Mouse (Mus musculus) megakaryocyte, embryonic 14.5 days (primary cell): ENCODE measurements around the gene Pmvk.

Experiments used
- FLI1 ChIP-seq: IDR thresholded peaks from 2 replicates; pipeline ENCODE4 v1.6.1; 2012; ENCODE audit warnings: low read length, inconsistent platforms, mixed read lengths
- GATA1 ChIP-seq: IDR thresholded peaks from 3 replicates; pipeline ENCODE4 v1.6.1; 2012; ENCODE audit warnings: mixed read lengths, low read length, inconsistent platforms, borderline replicate concordance

DNA sequence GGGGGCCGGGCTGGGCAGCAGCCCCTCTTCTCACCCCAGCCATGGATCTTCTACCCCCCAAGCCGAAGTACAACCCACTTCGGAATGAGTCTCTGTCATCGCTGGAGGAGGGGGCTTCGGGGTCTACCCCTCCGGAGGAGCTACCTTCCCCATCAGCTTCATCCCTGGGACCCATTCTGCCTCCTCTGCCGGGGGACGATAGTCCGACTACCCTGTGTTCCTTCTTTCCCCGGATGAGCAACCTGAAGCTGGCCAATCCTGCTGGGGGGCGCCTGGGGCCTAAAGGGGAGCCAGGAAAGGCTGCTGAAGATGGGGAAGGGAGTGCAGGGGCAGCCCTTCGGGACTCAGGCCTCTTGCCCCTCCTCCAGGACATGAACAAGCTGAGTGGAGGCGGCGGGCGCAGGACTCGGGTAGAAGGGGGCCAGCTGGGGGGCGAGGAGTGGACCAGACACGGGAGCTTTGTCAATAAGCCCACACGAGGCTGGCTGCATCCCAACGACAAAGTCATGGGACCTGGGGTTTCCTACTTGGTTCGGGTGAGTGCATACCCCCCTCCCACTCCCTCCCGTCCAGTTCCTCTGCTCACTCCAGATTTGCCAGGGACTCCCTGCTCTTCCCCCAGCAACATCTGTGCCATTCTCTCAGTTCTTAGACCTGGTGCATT, 32.4 kb upstream of the Pmvk start:
- no peak for TF ChIP-seq GATA1
- TF ChIP-seq FLI1, result no peak
